Mouse (Mus musculus) midbrain, embryonic 13.5 days (tissue): ENCODE measurements around the gene Sp3. TPM values are rescaled to one million over a fixed set of nuclear protein-coding genes. Genes with fewer than 3 reads are reported as not detected.
"Not testable (repeated sequence)": the region's sequence is repeated elsewhere in the genome, so short reads cannot be mapped to it uniquely, and the experiment has no call there.

ENCODE experiments used
- ATAC-seq: fragments of 200-750 bp; cut with Nextera tagmentation; 2 replicates; pipeline ENCODE4 v1.8.0; 2017; ENCODE audit warnings: mild to moderate bottlenecking, moderate TSS enrichment, moderate library complexity
- H3K27ac ChIP-seq: fragments of 300-500 bp; sonication (generic); 2 replicates; pipeline ENCODE4 v1.5.1; 2015; ENCODE audit warnings: inconsistent platforms, mild to moderate bottlenecking, moderate library complexity
- H3K27me3 ChIP-seq: fragments of 300-500 bp; sonication (generic); 2 replicates; pipeline ENCODE4 v1.6.1; 2015; ENCODE audit warnings: mild to moderate bottlenecking, inconsistent platforms
- H3K36me3 ChIP-seq: fragments of 300-500 bp; sonication (generic); 2 replicates; pipeline ENCODE4 v1.6.1; 2015; ENCODE audit warnings: mild to moderate bottlenecking, inconsistent platforms
- H3K4me1 ChIP-seq: fragments of 300-500 bp; sonication (generic); replicated peaks from 2 replicates; pipeline ENCODE4 v1.6.1; 2015; ENCODE audit warnings: inconsistent platforms
- H3K4me2 ChIP-seq: fragments of 300-500 bp; sonication (generic); replicated peaks from 2 replicates; pipeline ENCODE4 v1.6.1; 2015; ENCODE audit warnings: moderate library complexity, mild to moderate bottlenecking, inconsistent platforms
- H3K4me3 ChIP-seq: fragments of 300-500 bp; sonication (generic); replicated peaks from 2 replicates; pipeline ENCODE4 v1.5.1; 2015; ENCODE audit warnings: mild to moderate bottlenecking, inconsistent platforms
- H3K9ac ChIP-seq: fragments of 300-500 bp; sonication (generic); replicated peaks from 2 replicates; pipeline ENCODE4 v1.6.1; 2015; ENCODE audit warnings: mild to moderate bottlenecking, inconsistent platforms
- H3K9me3 ChIP-seq: fragments of 300-500 bp; sonication (generic); 2 replicates; pipeline ENCODE4 v1.6.1; 2016; ENCODE audit warnings: mild to moderate bottlenecking, inconsistent platforms
- WGBS: fragments of 180-500 bp; shearing (Covaris S2); methylation state at CpG from one replicate; pipeline ENCODE4 v1.1.7; 2015; 5-methylcytosine and 5-hydroxymethylcytosine counted together
- polyA plus RNA-seq: library from polyadenylated mRNA; unstranded; fragments of >200 nt; fragmentation: Nextera tagmentation; extraction: Ambion mirVana; gene quantifications from 2 replicates; pipeline ENCODE4 v1.2.1, GENCODE M21; 2015

Sp3 gene
- polyA plus RNA-seq, 1 experiment from 2014 or later: 53.2 TPM

GRCm38 (mm10) chr2:73003751-73004717 is 23.8 kb upstream of the Sp3 start:
- Histone ChIP-seq H3K9me3 (no peaks in the 10 kb centered on the region), H3K36me3 (no peaks in the 10 kb centered on the region), H3K9ac (peak overlapping the region; percentile 19), H3K4me1 (peaks cover 27% of the 10 kb centered on the region), H3K4me3 (no peak overlapping the region), H3K27ac (peak overlapping the region; percentile 68), H3K27me3 (no peaks in the 10 kb centered on the region), H3K4me2 (peak overlapping the region; percentile 34)
- ATAC-seq: peak; percentile 88
- WGBS: 38% methylated on average over 24 of the region's 24 CpGs

DNA sequence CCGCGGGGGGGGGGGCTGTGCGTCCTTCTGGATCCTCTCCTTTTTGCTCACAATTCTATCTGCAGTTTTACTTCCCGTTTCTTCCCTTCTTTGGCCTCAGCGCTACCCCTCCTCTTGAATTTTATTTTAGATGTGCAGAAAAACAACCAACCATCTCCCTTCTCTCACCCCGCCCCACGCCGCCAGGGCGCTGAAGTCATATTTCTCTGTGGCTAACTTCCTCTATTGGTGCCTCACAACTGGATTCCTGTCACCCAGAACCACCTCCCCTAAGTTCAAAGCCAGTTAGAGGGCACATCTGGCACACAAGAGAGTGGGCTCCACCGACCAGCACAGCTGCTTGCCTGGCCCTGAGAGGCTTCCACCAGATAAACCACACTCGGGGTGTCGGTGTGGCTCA is 22.8 kb upstream of the Sp3 start:
- no peak for ATAC-seq
- no peaks in the 10 kb centered on the region for H3K27me3 ChIP-seq
- H3K4me2 ChIP-seq: no peak overlapping the region
- no peaks in the 10 kb centered on the region for H3K36me3 ChIP-seq
- H3K9me3 ChIP-seq: no peaks in the 10 kb centered on the region
- H3K27ac ChIP-seq: no peak overlapping the region
- peaks cover 27% of the 10 kb centered on the region for H3K4me1 ChIP-seq
- H3K9ac ChIP-seq: no peak overlapping the region
- no peak overlapping the region for H3K4me3 ChIP-seq
- WGBS: 59% methylated on average over 12 of the region's 12 CpGs

DNA sequence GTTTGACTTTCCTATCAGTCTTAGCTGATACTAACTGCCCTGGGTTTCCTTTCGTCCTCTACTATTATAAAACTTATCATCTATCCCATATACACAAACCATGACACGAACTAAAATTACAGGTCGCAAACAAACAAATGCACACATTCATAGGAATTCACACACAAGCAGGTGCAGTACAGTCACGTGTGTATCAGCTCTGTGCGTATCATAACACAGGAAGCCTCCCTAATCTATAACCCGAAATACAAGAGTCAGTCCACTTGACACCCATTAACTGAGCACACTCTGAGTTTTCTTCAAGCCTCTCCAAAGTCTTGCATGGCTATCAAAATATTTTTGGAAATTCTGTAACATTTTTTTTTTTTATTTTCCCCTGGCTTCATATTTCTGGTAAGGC is 22.2 kb upstream of the Sp3 start:
- Histone ChIP-seq H3K9ac (no peak overlapping the region), H3K9me3 (no peaks in the 10 kb centered on the region), H3K4me1 (peaks cover 27% of the 10 kb centered on the region), H3K4me3 (no peak overlapping the region), H3K27ac (no peak overlapping the region), H3K36me3 (no peaks in the 10 kb centered on the region), H3K27me3 (no peaks in the 10 kb centered on the region), H3K4me2 (no peak overlapping the region)
- 93% methylated on average over 6 of the region's 6 CpGs for WGBS
- ATAC-seq: no peak

DNA sequence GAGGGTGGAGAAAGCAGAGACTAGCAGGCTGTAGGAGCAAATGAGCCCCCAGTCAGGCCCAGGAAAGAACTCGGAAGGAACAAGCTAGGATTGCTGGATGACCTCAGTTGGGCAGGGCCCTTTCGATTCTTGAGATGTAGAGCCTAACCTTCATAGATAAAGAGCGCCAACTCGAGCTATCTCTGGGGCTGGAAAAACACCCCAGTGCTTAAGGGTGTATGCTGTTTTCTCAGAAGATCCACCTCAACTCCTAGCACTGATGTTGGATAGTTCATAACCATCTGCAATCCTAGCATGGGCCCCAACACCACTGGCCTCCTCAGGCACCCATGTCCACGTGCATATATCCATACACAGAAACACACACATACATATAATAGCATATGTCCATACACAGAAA is 21.7 kb upstream of the Sp3 start:
- Histone ChIP-seq H3K4me1 (peaks cover 27% of the 10 kb centered on the region), H3K27me3 (no peaks in the 10 kb centered on the region), H3K4me3 (no peak overlapping the region), H3K27ac (no peak overlapping the region), H3K4me2 (no peak overlapping the region), H3K36me3 (no peaks in the 10 kb centered on the region), H3K9me3 (no peaks in the 10 kb centered on the region), H3K9ac (no peak overlapping the region)
- WGBS: 91% methylated on average over 5 of the region's 5 CpGs
- ATAC-seq: no peak

DNA sequence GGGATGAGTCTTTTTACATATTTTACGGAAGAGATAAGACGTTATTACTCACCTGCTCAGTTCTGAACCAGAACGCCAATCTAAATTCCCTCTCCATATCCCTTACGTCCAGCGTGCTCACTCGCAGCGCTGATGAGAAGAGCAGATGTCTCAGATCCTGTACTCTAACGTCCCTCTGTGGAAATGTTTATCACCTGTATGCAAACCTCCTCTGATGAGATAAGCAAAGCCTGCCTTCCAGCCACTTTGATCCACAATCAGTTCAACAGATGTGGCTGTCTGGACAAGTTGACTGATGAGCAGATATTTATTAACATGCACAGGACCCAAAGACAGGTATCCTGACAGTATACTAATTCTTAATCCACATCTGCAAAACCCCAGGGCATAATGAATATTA is 19.9 kb upstream of the Sp3 start:
- no peak for ATAC-seq
- WGBS: 84% methylated on average over 8 of the region's 8 CpGs
- no peak overlapping the region for H3K4me3 ChIP-seq

DNA sequence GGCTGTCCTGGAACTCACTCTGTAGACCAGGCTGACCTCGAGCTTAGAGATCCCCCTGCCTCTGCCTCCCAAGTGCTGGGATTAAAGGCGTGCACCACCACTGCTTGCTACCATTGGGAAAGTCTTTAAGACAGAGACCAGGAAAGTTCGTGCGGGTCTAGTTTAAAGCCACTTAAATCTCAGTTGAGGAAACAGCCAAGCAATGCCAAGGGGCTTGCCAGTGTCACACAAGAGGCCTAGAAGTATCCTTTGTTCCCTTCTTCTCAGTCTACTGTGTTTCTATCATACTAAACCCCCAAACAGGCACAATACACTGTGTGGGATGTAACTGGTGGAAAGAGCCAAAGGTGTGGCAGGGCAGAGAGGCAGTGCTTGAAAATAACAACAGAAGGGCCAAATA is 17.3 kb upstream of the Sp3 start:
- ATAC-seq: no peak

More for the DNA sequence above, 19.9 kb upstream of the Sp3 start:
- H3K4me2 ChIP-seq: no peak overlapping the region
- no peaks in the 10 kb centered on the region for H3K27me3 ChIP-seq
- no peaks in the 10 kb centered on the region for H3K36me3 ChIP-seq
- H3K9ac ChIP-seq: no peak overlapping the region
- H3K27ac ChIP-seq: no peak overlapping the region
- no peaks in the 10 kb centered on the region for H3K9me3 ChIP-seq
- H3K4me1 ChIP-seq: peaks cover 31% of the 10 kb centered on the region

GRCm38 (mm10) chr2:72996808-72997378 is 16.6 kb upstream of the Sp3 start:
- no peak overlapping the region for H3K9ac ChIP-seq
- H3K27ac ChIP-seq: no peak overlapping the region
- no peaks in the 10 kb centered on the region for H3K27me3 ChIP-seq
- 68% methylated on average over 9 of the region's 9 CpGs for WGBS
- H3K4me2 ChIP-seq: no peak overlapping the region
- no peaks in the 10 kb centered on the region for H3K36me3 ChIP-seq
- ATAC-seq: no peak
- peaks cover 12% of the 10 kb centered on the region for H3K4me1 ChIP-seq
- no peak overlapping the region for H3K4me3 ChIP-seq
- no peaks in the 10 kb centered on the region for H3K9me3 ChIP-seq

More for the DNA sequence above, 17.3 kb upstream of the Sp3 start:
- H3K9ac ChIP-seq: no peak overlapping the region
- no peak overlapping the region for H3K27ac ChIP-seq
- WGBS: 89% methylated on average over 4 of the region's 4 CpGs
- no peaks in the 10 kb centered on the region for H3K27me3 ChIP-seq
- peaks cover 12% of the 10 kb centered on the region for H3K4me1 ChIP-seq
- H3K9me3 ChIP-seq: no peaks in the 10 kb centered on the region
- no peak overlapping the region for H3K4me3 ChIP-seq
- no peak overlapping the region for H3K4me2 ChIP-seq
- no peaks in the 10 kb centered on the region for H3K36me3 ChIP-seq

- Histone ChIP-seq H3K27me3 (no peaks in the 10 kb centered on the region), H3K4me2 (no peak overlapping the region), H3K4me3 (no peak overlapping the region), H3K36me3 (no peaks in the 10 kb centered on the region), H3K9ac (no peak overlapping the region), H3K27ac (peak overlapping the region; percentile 76), H3K4me1 (peaks cover 12% of the 10 kb centered on the region), H3K9me3 (no peaks in the 10 kb centered on the region)
- peak; percentile 82 for ATAC-seq
- WGBS: 40% methylated on average over 9 of the region's 9 CpGs
Observed at GRCm38 (mm10) chr2:72995346-72996097, 15.3 kb upstream of the Sp3 start.

DNA sequence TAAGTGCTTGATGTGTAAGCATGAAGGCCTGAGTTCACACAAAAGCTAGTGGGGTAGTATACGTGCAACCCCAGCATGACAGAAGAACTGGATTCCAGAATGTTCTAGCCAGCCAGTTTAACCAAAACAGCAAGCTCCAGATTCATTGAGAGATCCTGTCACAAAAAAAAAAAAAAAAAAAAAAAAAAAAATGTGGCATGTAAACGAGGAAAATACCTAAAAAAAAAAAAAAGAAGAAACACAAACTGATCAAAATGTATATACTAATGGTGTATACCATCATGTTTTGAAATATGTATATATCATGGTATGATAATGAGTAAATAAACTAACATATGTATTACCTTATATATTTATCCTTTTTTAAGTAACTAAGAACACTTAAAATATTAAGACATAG is 13.9 kb upstream of the Sp3 start:
- no peaks in the 10 kb centered on the region for H3K27me3 ChIP-seq
- H3K4me3 ChIP-seq: no peak overlapping the region
- H3K9ac ChIP-seq: no peak overlapping the region
- 67% methylated on average over 2 of the region's 2 CpGs for WGBS
- 0 out of 2 replicates have a peak, but pooled peaks cover 5% of the 10 kb centered on the region for H3K9me3 ChIP-seq
- ATAC-seq: no peak
- peaks cover 12% of the 10 kb centered on the region for H3K4me1 ChIP-seq
- no peak overlapping the region for H3K4me2 ChIP-seq
- H3K27ac ChIP-seq: no peak overlapping the region
- H3K36me3 ChIP-seq: no peaks in the 10 kb centered on the region

DNA sequence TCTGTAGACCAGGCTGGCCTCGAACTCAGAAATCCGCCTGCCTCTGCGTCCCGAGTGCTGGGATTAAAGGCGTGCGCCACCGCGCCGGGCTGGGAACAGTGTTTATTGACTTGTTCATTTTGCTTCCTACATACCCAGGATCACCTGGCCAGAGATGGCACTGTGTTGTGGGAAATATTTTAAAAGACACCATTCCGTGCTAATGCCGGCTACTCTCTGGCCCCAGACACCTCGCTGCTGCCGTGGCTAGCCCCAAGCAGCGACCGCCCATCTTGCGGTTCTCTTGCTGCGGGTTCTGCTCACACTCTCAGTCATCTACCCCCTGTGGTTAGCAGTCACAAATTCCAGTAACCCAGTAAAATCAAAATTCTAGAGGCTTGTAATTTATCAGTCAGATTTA is 12.3 kb upstream of the Sp3 start:
- Histone ChIP-seq H3K4me1 (peaks cover 12% of the 10 kb centered on the region), H3K36me3 (no peaks in the 10 kb centered on the region), H3K9ac (no peak overlapping the region), H3K4me2 (no peak overlapping the region), H3K4me3 (no peak overlapping the region), H3K27ac (no peak overlapping the region), H3K27me3 (no peaks in the 10 kb centered on the region), H3K9me3 (peaks cover 5% of the 10 kb centered on the region; the same call in 1 of the 2 replicates)
- no peak for ATAC-seq
- 98% methylated on average over 17 of the region's 17 CpGs for WGBS

DNA sequence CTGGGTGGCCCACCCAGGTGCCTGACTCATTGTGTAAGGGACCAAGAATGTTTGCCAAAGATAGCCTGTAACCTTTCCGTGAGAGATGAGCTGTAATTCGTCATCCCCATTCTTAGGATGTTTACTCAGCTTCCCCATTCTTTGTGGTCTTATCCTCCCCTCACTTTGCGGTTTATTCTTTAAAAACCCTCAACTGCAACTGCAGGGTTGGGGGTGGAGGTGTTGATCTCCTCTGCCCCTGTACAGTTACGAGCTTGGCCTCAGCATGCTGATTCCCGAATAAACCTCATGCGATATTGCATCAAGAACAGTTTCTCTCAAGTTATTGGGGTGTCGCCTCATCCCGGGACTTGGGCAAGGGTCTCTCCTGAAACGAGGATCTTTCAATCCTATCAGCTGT is 8.7 kb upstream of the Sp3 start:
- not testable (repeated sequence) for H3K4me3 ChIP-seq, H3K27me3 ChIP-seq, H3K27ac ChIP-seq, H3K9ac ChIP-seq, H3K4me1 ChIP-seq, ATAC-seq, H3K36me3 ChIP-seq, H3K4me2 ChIP-seq, H3K9me3 ChIP-seq
- 89% methylated on average over 9 of the region's 9 CpGs for WGBS

GRCm38 (mm10) chr2:72986616-72987015 is 6.4 kb upstream of the Sp3 start, which contains the start of gene Gm11084:
Gene Gm11084 (minus strand): TSS chr2:72986716.
- Histone ChIP-seq H3K36me3 (no peaks in the 10 kb centered on the region), H3K9me3 (peaks cover 5% of the 10 kb centered on the region; the same call in 1 of the 2 replicates), H3K9ac (no peak within 1 kb of the TSS), H3K4me1 (peaks cover 2% of the 10 kb centered on the region), H3K4me3 (no peak within 1 kb of the TSS), H3K4me2 (no peak within 1 kb of the TSS), H3K27me3 (no peaks in the 10 kb centered on the region), H3K27ac (no peak within 1 kb of the TSS)
- 93% methylated on average over 5 of the region's 5 CpGs for WGBS
- no peak for ATAC-seq
